Mouse (Mus musculus) adrenal gland, adult 2 months (tissue): Measurements from ENCODE around the gene Pik3cg. TPM values are rescaled to one million over a fixed set of nuclear protein-coding genes. Genes with fewer than 3 reads are reported as not detected.

Experiments used
- DNase-seq: peaks from one replicate; pipeline ENCODE4 v3.0.0; 2021
- polyA plus RNA-seq: library from polyadenylated mRNA; depleted of rRNA; stranded (reverse); fragments of >200 nt; gene quantifications from 2 replicates; pipeline ENCODE4 v1.2.3, GENCODE M21; 2012
- total RNA-seq, 2 experiments: library from RNA; stranded (reverse); gene quantifications; 2 replicates each; pipeline ENCODE4 v1.2.3; 2021

The Pik3cg gene
- total and polyA plus RNA-seq, 3 experiments: 0.73 to 2.8 (median 1.8) TPM

DNA sequence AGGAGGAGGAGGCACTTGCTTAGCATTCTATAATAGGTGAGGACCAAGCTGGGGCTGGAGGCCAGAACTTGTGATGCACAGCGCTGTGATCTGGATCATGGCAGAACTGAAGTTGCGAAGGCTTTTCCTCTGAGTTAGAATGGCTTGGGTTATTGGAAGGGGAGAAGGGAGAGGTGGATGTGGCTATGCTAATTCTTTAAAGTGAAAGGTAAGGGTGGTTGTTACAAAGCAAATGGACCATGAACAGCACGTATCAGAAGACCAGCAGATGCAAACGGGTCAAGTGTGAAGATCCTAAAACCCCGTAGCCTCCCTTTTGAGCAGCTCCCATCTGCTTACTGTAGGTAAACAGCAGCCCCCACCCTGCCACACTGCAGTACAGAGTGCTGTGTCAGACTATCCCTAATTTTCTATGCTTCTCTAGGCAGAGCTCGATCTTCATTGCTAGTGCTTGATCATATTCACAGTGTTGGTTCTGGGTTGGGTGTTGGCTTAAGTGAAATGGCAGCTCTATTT is 7.3 kb downstream of the Pik3cg start:
- DNase-seq: no peak

DNA sequence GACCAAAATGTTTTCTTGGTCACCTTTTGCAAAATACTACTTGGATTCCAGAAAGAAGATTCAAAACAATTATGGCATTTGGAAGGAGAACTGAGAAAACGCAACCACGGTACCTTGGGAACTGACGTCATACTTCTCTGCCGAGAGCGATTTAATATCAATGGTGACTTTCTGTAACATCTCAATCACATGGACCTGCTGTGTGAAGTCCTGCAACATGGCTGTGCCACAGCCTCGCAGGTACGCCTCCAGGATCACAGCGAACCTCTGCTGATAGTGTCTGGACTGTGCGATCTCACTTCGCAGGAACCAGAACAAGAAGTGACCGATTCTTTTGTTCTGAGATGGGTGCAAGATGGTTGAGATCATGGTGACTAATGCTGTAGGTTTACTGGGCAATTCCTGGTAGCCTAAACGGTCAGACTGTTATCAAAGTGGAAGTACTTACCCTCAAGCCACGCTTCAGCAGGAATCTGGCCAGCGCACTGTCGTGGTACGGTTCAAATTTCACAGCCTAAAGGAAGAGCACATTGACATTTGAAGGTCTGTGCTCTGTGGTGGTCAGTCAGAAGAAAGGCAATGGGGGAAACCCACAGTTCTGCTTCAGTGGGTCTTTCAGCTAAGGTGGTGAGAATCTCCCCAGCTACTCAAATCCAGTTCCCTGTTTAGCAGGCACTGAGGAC is 7.9 kb downstream of the Pik3cg start:
- DNase-seq: no peak

DNA sequence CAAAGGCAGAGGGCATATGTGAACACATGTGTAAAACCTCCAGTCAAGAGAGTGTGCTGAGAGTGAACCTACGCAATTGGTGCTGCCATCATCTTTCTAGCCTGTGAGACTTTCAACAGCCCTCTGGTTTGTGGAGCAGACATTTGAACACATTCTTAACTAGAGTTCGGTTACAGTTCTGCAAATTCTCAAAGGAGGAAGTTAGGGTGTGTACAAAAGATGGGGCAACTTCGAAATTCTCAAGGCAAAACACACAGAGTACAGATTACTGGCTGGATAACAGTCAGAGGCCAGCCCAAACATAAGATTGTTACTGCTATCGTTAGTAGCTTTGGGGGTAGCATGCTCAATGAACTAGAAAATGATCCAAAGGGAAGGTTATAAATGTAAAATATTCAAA is 9.0 kb downstream of the Pik3cg start:
- no peak for DNase-seq

DNA sequence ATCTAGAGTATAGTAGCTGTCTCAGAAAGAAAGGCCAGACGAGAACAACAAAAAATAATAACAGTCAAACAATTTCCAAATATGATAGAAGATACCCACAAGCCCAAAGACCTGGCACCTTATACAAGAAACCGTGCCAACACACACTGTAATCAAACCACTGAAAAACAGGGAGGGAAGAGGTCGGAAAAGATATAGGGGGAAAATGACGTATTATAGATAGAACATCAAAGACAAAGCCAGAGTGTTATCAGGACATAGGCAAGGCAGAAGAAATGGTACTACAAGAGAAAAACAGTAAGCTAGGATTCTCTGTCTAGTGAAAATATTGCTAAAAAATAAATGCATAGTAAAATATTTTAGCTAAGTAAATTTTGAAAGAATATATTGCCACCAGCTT is 10.4 kb downstream of the Pik3cg start:
- no peak for DNase-seq

DNA sequence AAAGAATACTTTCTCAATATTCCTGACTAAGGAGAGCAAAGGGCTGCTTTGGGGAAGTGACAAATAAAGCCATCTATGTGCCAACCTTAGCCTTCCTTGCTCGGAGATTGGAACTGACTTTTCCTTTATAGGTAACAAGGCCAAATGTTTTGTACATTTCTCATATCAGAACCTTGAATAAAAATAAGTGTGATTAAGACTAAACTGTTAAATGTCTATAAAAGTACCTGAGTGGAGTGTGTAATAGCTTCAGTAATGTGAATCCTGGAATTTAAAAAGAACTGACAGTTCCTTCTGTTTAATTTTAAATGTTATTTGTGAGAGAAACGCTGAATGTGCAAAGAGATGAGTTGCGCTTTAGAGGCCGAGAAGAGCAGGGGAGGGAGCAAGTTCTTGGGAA is 13.5 kb downstream of the Pik3cg start:
- no peak for DNase-seq

DNA sequence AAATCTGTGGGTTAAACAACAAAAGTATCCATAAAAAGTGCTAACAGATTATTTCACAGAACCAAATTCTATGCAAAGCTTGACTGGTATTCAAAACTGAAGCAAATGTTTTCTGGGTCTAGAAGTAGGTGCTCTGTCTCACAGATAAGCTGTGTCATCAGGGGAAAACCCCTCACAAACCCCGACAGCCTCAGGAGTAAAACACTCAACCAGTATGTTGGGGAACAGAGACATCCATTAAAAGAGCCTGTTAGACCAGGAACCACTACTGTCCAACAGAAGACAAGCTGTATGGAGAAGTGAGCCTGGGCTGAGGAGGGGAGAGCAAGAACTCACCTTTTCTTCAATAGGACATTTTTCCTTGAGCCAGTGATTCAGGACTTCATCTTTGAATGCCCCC is 14.1 kb downstream of the Pik3cg start:
- no peak for DNase-seq

DNA sequence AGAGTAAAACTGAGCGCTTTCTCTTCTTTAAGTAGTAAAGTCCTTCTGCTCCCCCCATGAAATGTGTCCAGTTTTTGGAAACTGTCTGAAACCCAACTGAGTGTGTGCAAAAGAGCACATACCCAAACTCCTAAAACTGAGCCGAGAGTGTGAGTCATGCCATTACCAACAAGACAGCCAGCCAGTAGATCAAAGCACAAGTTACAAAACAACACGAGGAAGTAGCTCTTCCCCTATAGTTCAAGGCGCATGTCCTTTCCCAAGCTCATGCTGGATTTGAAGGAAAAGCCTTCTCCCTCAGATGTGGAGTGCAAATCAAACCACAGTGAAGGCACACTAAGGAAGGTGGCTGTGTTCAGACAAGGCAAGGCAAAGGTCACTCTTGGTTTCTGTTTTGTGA is 17.5 kb downstream of the Pik3cg start:
- DNase-seq: peak; percentile 36

DNA sequence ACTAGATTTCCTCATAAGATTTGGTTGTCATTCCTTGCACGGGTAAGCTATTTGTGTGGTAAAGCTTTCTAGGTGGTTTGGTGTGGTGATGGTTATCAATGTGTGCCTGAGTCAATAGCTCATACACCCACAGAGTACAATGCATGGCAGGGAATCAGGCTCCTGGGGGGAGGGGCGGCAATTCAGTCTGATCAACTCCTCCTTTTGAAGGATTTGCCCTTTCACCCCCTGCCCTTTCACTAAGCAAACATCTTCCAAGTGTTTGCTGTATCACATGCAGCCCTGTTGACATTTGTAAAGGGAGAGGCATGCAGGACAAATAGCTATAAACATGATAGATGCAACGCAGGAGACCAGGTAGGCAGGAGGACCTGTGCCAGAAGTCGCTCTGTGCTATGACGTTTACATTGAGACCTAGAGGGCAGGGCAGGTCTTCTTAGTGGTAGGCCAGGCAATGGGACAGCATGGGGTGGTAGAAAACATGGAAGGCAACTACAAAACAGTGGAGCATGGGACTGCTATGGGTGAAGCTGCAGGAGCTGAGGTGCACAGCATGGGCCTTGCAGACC is 20.7 kb downstream of the Pik3cg start:
- DNase-seq: no peak

DNA sequence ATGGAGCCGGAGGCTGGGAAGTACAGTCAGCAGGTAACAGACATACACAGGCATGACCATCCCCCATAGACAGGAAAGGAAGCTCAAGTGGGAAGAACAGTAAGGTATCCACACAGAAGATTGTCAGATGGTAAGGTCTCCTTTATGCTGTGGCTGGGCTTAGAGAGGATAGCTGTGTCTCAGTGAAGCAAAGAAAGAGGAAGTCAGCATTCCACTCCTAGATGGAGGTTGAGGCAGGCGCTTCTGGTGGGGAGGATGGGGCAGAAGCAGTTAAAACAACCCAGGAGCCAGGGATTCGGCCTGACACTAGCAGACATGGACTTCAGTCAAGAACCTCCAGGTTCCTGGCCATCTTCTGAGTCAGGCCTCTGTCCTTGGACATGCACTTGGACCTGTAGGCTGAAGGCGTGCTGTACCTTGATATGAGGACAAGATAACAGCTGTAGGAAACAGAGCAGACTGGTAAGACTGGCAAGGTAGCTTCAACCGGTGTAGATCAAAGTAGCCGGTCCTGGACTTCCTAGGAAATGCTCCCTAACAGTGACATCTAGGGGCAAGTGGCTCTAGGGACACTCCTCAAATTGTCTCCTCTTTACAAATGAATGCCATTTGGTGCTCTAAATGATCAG is 21.7 kb downstream of the Pik3cg start:
- peak; percentile 17 for DNase-seq

DNA sequence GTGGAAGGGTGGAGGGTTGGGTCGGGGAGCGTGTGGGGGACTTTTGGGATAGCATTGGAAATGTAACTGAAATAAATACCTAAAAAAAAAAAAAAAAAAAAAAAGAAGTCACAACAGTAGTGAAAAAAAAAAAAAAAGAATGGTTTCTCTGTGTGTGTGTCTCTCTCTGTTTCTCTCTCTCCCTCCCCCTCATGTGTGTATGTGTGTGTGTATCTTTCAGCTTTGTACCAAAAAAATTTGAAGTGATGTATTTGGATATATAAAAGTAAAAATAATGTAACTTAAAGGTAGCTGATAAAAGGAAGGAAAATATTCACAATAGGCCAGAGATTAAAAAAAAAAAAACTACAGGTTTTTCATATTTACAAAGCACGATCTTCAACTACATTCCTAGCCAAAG is 23.6 kb downstream of the Pik3cg start:
- no peak for DNase-seq

DNA sequence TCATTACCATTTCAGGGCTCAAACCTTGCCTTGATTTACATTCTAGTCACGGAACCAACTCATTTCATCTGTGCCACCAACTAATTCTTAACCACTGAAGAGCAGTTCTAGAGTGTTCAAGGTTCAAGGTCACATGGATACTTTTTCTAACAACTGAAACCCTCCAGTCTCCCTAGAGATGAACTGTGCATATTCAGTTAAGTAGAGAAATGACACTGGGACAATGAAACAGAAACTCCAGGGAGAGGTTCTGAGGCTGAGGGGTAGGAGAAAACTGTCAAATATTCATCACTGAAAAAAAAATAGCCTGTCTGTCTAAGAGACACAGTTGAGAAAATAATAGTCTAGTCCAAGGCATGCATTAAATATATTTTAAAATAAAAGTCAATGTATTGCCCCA is 24.9 kb downstream of the Pik3cg start:
- DNase-seq: no peak

DNA sequence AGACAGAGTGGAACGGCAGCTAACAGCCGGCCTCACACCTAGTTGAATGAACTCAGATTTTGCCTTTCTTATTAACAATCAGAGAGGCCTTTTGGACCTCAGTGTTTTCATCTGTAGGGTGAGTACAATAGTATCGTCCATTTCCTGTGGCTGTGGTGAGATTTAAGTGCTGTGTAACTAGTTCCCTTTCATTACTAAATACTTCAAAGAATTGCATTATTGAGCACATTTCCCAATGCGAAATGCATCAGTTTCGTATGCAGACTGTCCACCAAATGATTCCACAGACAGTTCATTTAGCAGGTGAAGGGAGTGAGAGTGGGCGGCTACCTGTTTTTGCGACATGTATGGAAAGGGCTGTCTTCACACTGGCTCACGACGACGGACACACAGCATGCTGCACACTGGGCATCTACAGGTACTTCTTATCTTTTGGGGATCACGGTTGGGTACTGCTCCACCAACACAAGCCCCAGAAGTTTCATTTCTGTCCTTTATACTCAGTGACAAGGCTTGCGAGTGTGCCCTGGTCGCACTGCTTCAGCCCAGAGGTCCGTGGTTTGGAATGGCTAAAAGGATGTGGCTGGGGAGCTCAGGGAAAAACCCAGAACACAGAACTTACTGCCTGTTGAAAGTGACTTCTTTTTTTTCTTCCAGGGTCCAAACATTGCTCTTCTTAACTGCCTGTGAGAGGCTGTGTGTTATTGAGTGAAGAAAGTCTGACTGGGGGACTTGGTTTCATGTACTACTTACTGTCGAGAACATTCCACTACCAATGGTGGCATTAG is 25.6 kb downstream of the Pik3cg start:
- no peak for DNase-seq

DNA sequence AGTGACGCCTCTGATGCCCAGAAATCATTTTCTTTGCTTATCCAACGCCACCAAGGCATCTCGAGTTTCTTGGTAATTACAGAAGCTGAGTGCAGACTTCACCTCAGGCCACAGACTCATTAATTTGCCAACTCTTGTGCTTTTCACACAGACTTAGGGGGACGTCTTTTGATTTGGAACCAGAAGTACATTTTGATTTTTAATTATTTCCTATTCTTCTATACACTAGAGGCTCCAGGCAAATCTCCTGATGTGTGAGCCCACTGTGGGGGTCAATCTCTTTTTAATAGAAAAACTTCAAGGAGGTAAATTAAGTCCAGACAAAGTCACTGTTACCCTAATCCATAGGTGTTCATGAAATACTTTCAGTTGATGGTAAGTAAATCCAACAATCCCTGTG is 26.6 kb downstream of the Pik3cg start:
- no peak for DNase-seq

DNA sequence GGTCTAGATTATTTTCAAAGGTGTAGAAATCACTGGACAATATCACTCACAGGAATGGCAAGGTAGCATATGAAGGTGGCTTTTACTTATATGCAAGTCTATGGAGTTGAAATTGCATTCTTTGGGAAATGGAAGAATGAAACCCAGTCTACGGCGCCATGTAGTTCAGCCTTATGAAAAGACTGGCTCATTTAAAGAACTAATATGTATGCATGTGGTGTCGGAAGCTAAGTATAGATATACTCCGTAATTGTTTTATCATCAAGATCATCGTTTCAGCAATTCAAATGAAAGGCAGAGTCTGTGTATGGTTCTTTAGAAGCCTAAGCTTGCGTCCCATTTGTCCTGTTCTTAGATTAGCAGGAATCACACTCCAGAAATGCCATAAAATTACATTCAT is 34.0 kb downstream of the Pik3cg start:
- DNase-seq: no peak

DNA sequence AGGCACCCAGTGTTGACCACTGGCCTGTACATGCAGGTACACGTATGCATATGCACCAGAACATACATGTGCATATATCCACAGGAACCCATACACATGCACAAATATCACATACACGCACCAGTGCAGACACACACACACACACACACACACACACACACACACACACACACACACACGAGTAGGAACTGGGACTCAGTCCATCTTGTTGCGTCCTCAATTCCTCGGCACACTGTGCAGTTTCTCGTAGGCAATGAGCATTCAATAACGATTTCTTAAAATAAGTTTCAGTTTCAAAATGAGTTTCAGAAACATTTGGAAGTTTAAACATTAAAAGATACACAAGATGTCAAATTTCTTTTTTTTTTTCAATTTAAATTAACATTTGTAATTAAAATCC is 35.6 kb downstream of the Pik3cg start:
- no peak for DNase-seq

DNA sequence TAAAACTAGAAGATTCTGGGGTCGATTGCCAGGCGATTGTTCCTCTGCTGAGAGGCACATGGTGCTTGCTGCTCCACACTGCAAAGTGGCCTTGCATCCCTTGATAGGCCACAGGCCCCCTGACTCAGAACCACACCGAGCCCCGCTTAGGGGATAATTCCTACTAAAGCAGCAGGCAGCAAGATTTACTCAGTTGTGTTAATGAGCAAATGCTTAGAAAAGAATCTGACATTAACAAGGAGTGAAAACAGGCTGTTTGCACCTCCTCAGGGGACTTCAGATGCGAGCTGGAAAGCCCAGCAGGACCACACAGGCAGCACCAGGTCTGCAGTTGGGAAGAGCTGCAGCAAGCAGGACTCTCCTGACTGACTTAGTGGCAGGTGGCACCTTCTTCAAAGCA is 39.3 kb downstream of the Pik3cg start:
- no peak for DNase-seq

DNA sequence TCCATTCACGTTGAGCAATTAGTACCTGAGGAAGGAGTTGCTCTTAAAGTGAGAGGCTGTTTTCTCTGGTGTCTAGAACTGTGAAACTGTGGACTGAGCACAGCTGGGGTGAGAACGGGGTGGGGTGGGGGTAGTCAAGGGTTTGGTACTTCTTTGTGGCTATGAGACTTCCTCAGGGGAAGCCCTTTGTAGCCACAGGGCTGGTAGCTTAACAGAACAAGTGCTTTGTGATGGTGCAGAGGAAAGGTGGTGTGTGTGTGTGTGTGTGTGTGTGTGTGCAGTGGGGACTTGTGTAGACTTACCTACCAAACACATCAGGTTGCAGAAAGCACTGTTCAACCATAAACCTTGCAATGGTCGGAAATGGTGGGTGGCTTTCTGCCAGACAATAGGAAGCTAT is 39.7 kb downstream of the Pik3cg start:
- no peak for DNase-seq

DNA sequence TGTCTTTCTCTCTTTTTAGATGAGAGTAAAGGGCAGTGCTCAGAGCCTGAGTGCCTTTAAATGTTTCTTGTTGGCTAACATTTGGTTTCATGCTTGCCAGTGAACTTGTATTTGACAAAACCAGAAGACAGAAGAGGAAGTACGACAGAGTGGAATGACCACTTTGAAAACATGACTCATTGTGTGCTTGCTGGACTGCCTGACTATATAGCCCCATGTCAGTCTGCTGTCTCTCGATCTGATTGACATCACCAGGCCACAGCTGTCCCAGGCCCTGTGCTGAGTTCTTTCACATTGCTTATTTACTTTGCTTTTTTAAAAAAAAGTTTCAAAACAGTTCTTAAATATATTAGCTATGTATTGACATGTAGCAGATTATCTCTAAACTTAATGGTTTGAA is 44.8 kb downstream of the Pik3cg start:
- no peak for DNase-seq

DNA sequence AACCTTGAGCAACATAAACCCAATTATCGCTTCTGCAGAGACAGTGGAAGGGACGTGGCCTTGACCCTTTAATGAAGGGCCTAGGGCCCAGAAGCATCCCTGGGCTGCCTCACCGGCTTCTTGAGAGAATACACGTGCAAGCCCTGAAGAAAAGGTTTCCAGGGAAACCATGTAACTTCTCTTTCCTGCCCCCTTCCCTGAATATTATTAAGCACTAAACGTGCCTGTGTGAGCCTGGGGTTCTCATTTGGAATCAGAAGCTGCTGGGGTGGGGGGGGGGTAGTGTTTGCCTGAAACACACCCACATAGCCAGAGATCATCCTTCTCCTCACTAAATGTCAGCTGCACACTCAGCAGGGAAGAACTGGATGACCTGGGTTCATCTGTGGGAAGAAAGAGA is 49.7 kb downstream of the Pik3cg start:
- no peak for DNase-seq

DNA sequence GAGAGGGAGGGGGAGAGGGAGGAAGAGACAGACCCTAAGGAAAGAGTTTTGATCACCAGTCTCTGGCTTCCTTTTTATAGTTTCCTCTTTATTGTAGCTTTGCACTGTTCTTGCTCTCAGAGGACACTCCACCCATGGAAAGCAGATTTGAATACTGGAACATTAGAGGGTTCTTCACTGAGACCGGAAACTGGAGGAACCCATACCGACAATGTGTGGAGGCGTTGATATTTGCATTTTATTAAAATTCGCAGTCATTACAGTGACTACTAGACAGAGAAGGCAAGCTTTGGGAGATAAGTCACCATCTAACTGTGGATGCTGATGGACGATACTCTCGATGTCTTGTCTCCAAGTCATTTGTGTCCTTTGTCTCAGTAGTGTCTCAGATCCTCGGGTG is 61.9 kb downstream of the Pik3cg start:
- DNase-seq: no peak

DNA sequence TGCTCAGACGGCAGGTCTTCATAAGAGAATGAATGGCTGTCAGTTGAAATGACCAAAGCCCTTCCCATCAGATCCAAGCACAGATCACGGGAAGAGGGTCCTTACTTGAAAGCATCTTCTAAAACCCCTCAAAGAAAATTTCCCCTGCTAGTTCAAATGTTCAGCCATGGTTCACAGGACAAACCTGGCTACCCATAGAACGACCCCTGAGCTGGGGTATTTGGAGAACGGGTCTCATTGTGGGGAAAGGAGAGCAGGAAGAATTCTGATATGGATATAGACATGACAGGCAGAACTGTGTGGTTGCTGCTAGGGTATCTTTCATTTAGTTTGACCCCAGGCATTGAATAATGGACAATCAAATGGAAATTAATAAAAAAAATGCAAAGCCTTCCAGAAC is 62.8 kb downstream of the Pik3cg start:
- DNase-seq: no peak

DNA sequence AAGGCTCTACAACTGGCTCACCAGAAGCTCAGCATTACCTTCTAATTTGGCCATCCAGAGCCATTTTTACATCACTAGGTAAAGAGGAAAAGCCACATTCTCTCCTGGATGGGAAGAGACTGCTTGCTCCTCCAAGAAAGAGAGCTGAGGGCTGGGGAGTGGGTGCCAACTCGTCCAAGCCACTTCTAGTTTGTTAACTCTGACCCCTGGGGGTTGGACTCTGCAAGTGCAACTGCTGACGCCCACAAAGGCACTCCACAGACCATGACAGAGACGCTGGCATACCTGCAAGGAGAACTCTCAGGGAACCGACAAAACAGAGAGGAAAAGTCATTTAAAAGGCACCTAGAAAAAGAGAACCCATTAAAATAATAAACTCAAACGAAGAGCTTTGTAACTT is 63.9 kb downstream of the Pik3cg start:
- peak; percentile 86 for DNase-seq

DNA sequence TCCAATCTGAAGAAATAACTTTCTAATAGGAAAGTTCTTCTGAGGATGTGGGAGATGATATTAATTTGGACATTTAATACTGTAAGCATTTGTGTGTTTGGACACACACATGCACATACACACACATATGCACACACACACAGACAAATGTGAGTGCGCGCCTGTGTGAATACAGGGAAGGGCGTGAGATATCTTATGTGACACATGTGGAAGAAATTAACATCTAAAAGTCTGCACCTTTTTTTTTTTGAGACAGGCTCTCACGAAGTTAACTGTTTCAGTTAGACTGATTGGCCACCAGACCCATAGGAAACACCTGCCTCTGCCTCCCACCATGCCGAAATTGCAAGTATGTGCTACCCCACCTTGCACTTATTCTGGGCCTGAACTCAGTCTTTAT is 64.7 kb downstream of the Pik3cg start:
- no peak for DNase-seq
